Comparison of ENCODE assay signal across 22 mouse cellular contexts in the genomic region with DNA sequence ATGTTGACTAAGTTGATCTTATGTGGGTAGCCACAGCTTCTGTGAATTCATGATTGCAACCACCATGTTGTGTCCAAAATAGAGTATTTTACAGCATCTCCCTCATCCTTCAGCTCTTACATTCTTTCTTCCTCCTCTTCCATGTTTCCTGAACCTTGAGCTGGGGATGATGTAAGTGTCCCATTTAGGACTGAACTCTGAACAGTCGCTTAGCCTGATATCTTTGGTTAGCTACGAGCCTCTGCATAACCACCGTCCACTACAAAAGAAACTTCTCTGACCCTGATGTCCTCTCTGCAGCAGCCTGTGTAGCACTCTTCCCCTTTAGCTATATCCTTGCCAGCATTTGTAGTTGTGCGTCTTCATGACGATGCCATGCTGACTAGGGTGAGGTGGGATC. TPM values are rescaled to one million over a fixed set of nuclear protein-coding genes. Genes with fewer than 3 reads are reported as not detected.
"Had no signal": no experiment of that assay in that cellular context is flagged by ENCODE, and none has a peak within 500 bp of the region (broad histone marks: within the 10 kb centered on the region; RNA-seq: fewer than 3 reads in every experiment).

No protein-coding gene starts in this region.

- DNase-seq: liver, postnatal 0 days; lung, adult 2 months; lung, postnatal 14 days; lung, postnatal 36 days; right cerebral cortex, postnatal 14 days; spleen, adult 18-20 months; thymus, adult 18-20 months; thymus, postnatal 14 days; thymus, postnatal 36 days had no signal

- H3K27me3 ChIP-seq: lung, embryonic 15.5 days; megakaryocyte, embryonic 14.5 days; midbrain, embryonic 15.5 days had no signal

- H3K27ac ChIP-seq: lung, embryonic 15.5 days; macrophage; midbrain, embryonic 13.5 days; midbrain, embryonic 15.5 days; neural tube, embryonic 12.5 days had no signal

- H3K9ac ChIP-seq: liver, postnatal 0 days; lung, embryonic 15.5 days; midbrain, embryonic 13.5 days; midbrain, embryonic 15.5 days; neural tube, embryonic 12.5 days had no signal

- H3K4me2 ChIP-seq: lung, embryonic 15.5 days; midbrain, embryonic 11.5 days; midbrain, embryonic 13.5 days; midbrain, embryonic 15.5 days; neural tube, embryonic 12.5 days had no signal

- ATAC-seq: liver, postnatal 0 days; lung, postnatal 0 days; midbrain, embryonic 13.5 days; midbrain, embryonic 15.5 days had no signal

- H3K9me3 ChIP-seq: lung, embryonic 15.5 days; megakaryocyte, embryonic 14.5 days; midbrain, embryonic 13.5 days; midbrain, embryonic 15.5 days; neural tube, embryonic 12.5 days had no signal

- H3K4me1 ChIP-seq: midbrain, embryonic 13.5 days; midbrain, embryonic 15.5 days; neural tube, embryonic 12.5 days had no signal

- H3K4me3 ChIP-seq: lung, embryonic 15.5 days; megakaryocyte, embryonic 14.5 days; midbrain, embryonic 13.5 days; midbrain, embryonic 15.5 days; neural tube, embryonic 12.5 days had no signal

RNA-seq across cellular contexts. Expression of a gene that starts 0.5 kb away (rescaled TPM):
- polyA plus RNA-seq: liver, postnatal 0 days; lung, adult 2 months; lung, embryonic 15.5 days; lung, postnatal 0 days; macrophage; midbrain, embryonic 11.5 days; midbrain, embryonic 13.5 days; midbrain, embryonic 15.5 days; midbrain, postnatal 0 days; neural tube, embryonic 12.5 days; neural tube, embryonic 14.5 days; stomach, embryonic 14.5 days; stomach, embryonic 16.5 days; thymus, postnatal 0 days had no signal

RNA-seq across cellular contexts. Expression of a gene that starts 7.5 kb away (rescaled TPM):
- polyA plus RNA-seq: macrophage had no signal
